Mouse (Mus musculus): ENCODE results near the gene Gpx1. TPM values are rescaled to one million over a fixed set of nuclear protein-coding genes. Genes with fewer than 3 reads are reported as not detected.

Gene Gpx1
- total RNA-seq, 2 experiments from 2014 or later: 152 to 166 TPM

GRCm38 (mm10) chr9:108337848-108338550, 704 bp upstream of the Gpx1 start:
- intact Hi-C loops (cut with DNase I): loop anchor here (2.0 kb wide), 1 partner anchor 31 kb away; the partner anchor contains the start of genes Rhoa and Tcta
- DNase-seq: no peak

DNA sequence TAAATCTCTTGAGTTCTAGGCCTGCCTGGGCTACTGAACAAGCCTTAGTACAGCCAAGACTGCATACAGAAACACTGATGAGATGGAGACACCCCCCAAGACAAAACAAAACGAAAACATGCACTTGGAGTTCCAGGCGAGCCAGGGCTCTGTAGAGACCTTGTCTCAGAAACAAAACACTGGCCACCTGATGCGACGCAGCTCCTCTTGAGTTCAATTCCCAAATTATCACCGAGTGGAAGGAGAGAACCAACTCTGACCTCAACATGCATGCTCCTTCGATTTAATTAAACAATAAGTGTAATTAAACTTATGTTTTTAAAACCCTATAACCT, 185 bp upstream of the Gpx1 start:
- DNase-seq: peak in 1 of 2 experiments; percentile 27
- intact Hi-C loops (cut with DNase I): loop anchor here (2.0 kb wide), 1 partner anchor 32 kb away; the partner anchor contains the start of genes Rhoa and Tcta

DNA sequence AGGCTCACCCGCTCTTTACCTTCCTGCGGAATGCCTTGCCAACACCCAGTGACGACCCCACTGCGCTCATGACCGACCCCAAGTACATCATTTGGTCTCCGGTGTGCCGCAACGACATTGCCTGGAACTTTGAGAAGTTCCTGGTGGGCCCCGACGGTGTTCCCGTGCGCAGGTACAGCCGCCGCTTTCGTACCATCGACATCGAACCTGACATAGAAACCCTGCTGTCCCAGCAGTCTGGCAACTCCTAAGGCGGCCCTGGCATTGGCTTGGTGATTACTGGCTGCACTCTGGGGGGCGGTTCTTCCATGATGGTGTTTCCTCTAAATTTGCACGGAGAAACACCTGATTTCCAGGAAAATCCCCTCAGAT, 1.2 kb downstream of the Gpx1 start:
- intact Hi-C loops (cut with DNase I): loop anchor here (2.0 kb wide), 1 partner anchor 33 kb away; the partner anchor contains the start of genes Rhoa and Tcta
- peak; percentile 29 to 43 for DNase-seq

GRCm38 (mm10) chr9:108340258-108341138, 1.8 kb downstream of the Gpx1 start:
- DNase-seq: peak; percentile 28 to 39
- intact Hi-C loops (cut with DNase I): no loop called here

GRCm38 (mm10) chr9:108341139-108341475, 2.4 kb downstream of the Gpx1 start:
- intact Hi-C loops (cut with DNase I): no loop called here
- DNase-seq: no peak

- DNase-seq: no peak
- intact Hi-C loops (cut with DNase I): no loop called here
Measured at GRCm38 (mm10) chr9:108341801-108342200, 3.1 kb downstream of the Gpx1 start.

GRCm38 (mm10) chr9:108342301-108342831, 3.7 kb downstream of the Gpx1 start:
- DNase-seq: no peak
- intact Hi-C loops (cut with DNase I): no loop called here

- intact Hi-C loops (cut with DNase I): no loop called here
- no peak for DNase-seq
Measured at GRCm38 (mm10) chr9:108343331-108343730, 4.6 kb downstream of the Gpx1 start.

DNA sequence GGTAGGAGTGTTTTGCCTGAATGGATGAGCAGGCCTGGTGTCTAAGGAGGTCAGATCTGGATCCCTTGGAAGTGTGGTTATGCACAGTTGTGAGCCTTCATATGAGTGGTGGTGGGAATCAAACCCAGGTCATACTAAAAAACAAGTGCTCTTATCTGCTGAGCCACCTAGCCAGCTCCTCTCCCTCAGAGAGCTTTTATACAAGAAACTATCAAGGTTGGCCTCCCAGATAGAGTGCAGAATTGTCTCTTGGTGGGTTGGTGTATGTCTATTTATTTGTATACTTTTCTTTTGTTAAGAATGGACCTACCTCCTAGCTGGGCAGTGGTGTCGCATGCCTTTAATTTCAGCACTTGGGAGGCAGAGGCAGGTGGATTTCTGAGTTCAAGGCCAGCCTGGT, 5.1 kb downstream of the Gpx1 start:
- no peak for DNase-seq
- intact Hi-C loops (cut with DNase I): no loop called here

DNA sequence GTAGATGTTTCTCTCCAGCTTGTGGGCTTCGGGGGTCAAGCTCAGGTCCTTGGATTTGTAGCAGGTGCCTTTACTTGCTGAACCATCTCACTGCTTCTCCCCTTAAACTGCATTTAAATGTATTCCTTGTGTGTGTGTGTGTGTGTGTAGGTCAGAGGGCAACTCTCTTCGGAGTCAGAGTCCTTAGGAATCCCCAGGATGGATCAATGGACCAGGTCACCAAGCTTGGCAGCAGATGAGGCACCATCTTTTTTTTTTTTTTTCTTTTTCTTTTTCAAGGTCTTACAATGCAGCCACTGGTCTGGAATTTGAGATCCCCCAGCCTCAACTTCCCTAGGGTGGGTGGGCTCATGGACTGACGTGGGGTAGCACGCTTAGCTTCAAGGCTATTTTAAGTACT, 5.8 kb downstream of the Gpx1 start:
- intact Hi-C loops (cut with DNase I): no loop called here
- no peak for DNase-seq

DNA sequence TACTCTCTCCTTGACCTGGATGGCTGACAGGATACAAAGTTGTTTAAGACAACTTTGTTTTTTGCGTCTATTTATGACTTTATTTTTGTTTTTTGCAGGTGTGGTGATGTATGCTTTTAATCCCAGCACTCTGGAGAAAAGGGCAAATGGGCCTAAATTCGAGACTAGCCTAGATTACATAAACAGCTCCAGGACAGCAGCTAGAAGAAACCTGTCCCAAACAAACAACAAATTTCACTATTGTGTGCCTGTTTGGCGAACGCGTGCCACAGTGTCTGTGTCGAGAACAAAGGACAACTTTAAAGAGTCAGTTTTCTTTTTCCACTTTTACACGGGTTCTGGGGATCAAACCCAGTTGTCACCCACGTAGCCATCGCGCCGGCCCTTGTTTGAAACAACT, 8.3 kb downstream of the Gpx1 start:
- DNase-seq: no peak
- intact Hi-C loops (cut with DNase I): no loop called here

DNA sequence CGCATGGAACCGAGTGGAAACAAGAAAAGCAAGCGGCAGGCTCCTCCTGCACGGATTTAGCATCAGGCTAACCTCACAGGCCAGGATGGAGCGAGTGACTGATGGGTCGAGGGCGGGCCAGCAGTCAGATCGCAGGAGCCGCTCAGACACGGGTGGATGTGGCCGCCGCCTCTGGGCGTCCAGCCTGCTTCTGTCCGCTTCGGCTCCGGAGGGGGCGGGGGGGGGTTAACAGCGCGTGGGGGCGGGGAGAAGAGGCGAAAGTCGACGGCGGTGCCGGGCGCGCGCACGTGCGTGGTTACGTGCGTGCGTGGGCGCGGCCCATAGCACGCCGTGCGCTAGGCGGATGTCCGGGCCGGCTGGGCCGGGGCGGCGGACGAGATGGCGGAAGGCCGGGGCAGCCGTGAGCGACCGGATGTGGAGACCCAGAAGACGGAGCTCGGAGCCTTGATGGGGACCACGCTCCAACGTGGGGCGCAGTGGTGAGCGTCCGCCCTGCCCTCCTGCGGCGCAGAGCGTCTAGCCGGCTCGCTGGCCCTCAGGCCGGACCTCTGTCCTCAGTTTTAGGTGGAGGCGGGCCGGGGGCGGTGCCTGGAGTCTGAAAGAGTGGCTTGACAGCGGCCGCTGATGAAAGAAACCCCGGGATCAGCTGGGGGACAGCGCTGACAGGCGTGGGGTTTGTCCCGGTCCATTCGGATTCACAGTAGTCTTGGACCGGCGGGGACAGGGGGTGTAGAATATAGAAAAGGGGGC, 9.0 kb downstream of the Gpx1 start, which contains the start of gene Usp4:
Gene Usp4, plus strand, starts transcription at position 314 of the 750 bp plus-strand sequence.
- peak; percentile 91 to 92 for DNase-seq
- intact Hi-C loops (cut with DNase I): no loop called here

- intact Hi-C loops (cut with DNase I): no loop called here
Measured at GRCm38 (mm10) chr9:108348290-108348680, 9.6 kb downstream of the Gpx1 start.

GRCm38 (mm10) chr9:108349727-108350126, 11.0 kb downstream of the Gpx1 start:
- DNase-seq: no peak
- intact Hi-C loops (cut with DNase I): no loop called here

More at GRCm38 (mm10) chr9:108348290-108348680, 9.6 kb downstream of the Gpx1 start:
- no peak for DNase-seq

DNA sequence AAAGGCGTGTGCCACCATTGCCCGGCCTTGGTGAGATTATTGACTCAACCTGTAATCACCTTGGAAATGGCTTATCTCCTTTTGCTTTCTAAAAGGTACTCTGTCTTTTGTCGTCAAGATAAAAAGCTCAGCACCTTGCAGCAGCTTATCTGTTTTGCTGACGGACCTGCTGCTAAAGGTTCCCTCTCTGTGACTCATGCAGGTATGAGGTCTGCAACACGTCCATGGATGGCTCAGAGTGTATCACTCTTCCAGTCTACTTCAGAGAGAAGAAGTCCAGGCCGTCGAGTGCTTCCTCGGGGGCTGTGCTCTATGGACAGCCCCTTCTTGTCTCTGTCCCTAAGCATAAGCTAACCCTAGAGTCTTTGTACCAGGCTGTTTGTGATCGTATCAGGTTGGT, 39.5 kb downstream of the Gpx1 start:
- intact Hi-C loops (cut with DNase I): no loop called here

GRCm38 (mm10) chr9:108378736-108379135, 40.0 kb downstream of the Gpx1 start:
- intact Hi-C loops (cut with DNase I): no loop called here
- no peak for DNase-seq

More for the DNA sequence above, 39.5 kb downstream of the Gpx1 start:
- DNase-seq: no peak

DNA sequence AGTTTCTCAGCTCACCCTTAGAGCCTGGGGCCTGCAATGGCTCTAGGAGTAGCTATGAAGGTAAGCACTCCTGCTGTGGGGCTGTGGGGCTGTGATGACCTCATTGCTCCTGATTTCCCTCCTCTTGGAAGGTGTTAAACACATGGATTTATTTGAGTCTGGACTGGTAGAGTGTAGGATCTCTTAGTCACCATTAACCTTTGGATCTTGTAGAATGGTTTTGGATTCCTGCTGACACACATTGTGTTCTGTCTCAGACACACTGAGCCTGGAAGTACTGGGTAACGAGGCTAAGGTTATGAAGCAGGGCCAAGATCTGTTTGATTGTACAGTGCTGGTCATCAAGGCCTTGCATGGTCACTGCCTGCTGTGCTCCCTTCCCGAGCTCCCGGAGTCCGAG, 40.6 kb downstream of the Gpx1 start:
- intact Hi-C loops (cut with DNase I): no loop called here
- no peak for DNase-seq

DNA sequence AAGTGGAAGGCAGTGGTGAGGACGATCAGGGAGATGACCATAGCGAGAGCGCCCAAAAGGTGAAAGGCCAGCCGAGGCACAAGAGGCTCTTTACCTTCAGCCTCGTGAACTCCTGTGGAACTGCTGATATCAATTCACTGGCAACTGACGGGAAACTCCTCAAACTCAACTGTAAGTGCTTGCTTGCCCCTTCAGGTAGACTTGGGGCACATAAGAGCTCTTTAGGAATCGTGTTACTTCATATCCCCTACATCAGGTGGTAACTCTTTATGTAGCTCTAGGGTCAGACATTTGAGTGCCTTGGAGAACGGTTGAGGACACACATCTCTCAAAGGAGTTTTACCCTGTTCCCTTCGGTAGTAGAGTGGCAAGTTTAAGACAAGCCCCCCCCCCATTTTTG, 42.7 kb downstream of the Gpx1 start:
- intact Hi-C loops (cut with DNase I): loop anchor here (5.0 kb wide), 1 partner anchor 71 kb away; no protein-coding TSS in a partner anchor
- no peak for DNase-seq

- intact Hi-C loops (cut with DNase I): no loop called here
- no peak for DNase-seq
Measured at GRCm38 (mm10) chr9:108385006-108385405, 46.3 kb downstream of the Gpx1 start.

GRCm38 (mm10) chr9:108386816-108387215, 48.1 kb downstream of the Gpx1 start:
- no peak for DNase-seq
- intact Hi-C loops (cut with DNase I): no loop called here

- no peak for DNase-seq
- intact Hi-C loops (cut with DNase I): no loop called here
Measured at GRCm38 (mm10) chr9:108388601-108389000, 49.9 kb downstream of the Gpx1 start.
